Mouse (Mus musculus) liver, embryonic 16.5 days (tissue): ENCODE measurements around the gene Fam102b. TPM values are rescaled to one million over a fixed set of nuclear protein-coding genes. Genes with fewer than 3 reads are reported as not detected.

Source experiments
- ATAC-seq: fragments of 200-750 bp; cut with Nextera tagmentation; 2 replicates; pipeline ENCODE4 v1.8.0; 2017; ENCODE audit warnings: low read depth, mild to moderate bottlenecking, moderate number of reproducible peaks, moderate library complexity
- H3K27ac ChIP-seq: fragments of 300-500 bp; sonication (generic); 2 replicates; pipeline ENCODE4 v1.5.1; 2014; ENCODE audit warnings: mild to moderate bottlenecking, low read length
- H3K27me3 ChIP-seq: fragments of 300-500 bp; sonication (generic); 2 replicates; pipeline ENCODE4 v1.6.1; 2014; ENCODE audit warnings: low read depth, low read length, mixed read lengths; ENCODE audit not compliant: control insufficient read depth, insufficient read depth
- H3K36me3 ChIP-seq: fragments of 300-500 bp; sonication (generic); 2 replicates; pipeline ENCODE4 v1.6.1; 2014; ENCODE audit warnings: mild to moderate bottlenecking; ENCODE audit not compliant: control insufficient read depth, insufficient read depth
- H3K4me1 ChIP-seq: fragments of 300-500 bp; sonication (generic); 2 replicates; pipeline ENCODE4 v1.6.1; 2014; ENCODE audit warnings: low read depth, low read length, mixed read lengths; ENCODE audit not compliant: control insufficient read depth
- H3K4me2 ChIP-seq: fragments of 300-500 bp; sonication (generic); 2 replicates; pipeline ENCODE4 v1.6.1; 2014; ENCODE audit warnings: low read depth, low read length, mixed read lengths
- H3K4me3 ChIP-seq: fragments of 300-500 bp; sonication (generic); 2 replicates; pipeline ENCODE4 v1.5.1; 2014; ENCODE audit warnings: low read depth, mild to moderate bottlenecking, low read length
- H3K9ac ChIP-seq: fragments of 300-500 bp; sonication (generic); 2 replicates; pipeline ENCODE4 v1.6.1; 2014; ENCODE audit warnings: low read depth, low read length
- H3K9me3 ChIP-seq: fragments of 300-500 bp; sonication (generic); replicated peaks from 2 replicates; pipeline ENCODE4 v1.6.1; 2016; ENCODE audit warnings: low read length; ENCODE audit not compliant: control insufficient read depth
- WGBS: fragments of 180-500 bp; shearing (Covaris S2); extraction: QIAGEN DNeasy Blood & Tissue Kit; methylation state at CpG from one replicate; pipeline ENCODE4 v1.1.7; 2014; ENCODE audit not compliant: insufficient replicate concordance; 5-methylcytosine and 5-hydroxymethylcytosine counted together
- polyA plus RNA-seq: library from polyadenylated mRNA; unstranded; fragments of >200 nt; fragmentation: Nextera tagmentation; extraction: Ambion mirVana; gene quantifications from 2 replicates; pipeline ENCODE4 v1.2.1, GENCODE M21; 2015

Fam102b gene
- polyA plus RNA-seq, 1 experiment from 2014 or later = 0.92 TPM

- Histone ChIP-seq H3K4me2 (no peak overlapping the region), H3K27ac (no peak overlapping the region), H3K4me1 (no peaks in the 10 kb centered on the region), H3K9me3 (no peaks in the 10 kb centered on the region), H3K36me3 (no peaks in the 10 kb centered on the region), H3K9ac (no peak overlapping the region), H3K4me3 (no peak overlapping the region), H3K27me3 (no peaks in the 10 kb centered on the region)
- ATAC-seq = no peak
- 73% methylated on average over 15 of the region's 15 CpGs for WGBS
Measured at GRCm38 (mm10) chr3:108974920-108975485, 52.4 kb downstream of the Fam102b start.

DNA sequence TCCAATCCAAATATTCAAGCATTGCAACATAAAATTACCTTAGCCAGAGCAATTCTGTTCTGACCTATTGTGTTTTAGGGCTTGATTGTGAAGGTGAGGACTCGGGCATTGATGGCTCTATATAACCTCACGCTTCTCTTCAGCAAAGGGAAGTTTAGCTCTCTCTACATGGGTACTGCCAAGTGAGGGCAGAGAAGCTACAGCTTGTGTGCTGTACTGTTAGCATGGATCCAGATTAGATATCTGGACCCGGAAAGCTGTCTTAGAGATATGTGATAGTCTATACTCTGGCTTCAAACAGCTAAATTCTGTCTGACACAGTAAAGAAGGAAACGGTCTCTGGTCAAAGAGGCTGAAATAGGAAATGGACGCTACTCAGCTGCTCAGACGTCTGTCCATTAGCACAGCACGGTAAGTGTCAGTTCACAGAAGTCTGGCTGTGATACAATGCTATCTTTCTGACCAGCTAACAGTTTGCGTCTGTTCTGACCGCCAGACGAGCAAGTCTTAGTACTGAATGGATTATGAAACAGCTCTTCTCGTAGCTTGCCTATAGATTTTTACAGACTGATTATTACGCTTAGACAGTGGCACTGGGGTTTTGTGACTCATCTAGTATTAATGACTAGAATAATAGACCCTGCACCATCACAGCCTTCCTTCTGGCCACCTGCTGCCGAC, 53.3 kb downstream of the Fam102b start:
- H3K4me1 ChIP-seq = no peaks in the 10 kb centered on the region
- H3K4me2 ChIP-seq = 0 out of 2 replicates have a peak overlapping the region, but pooled peaks have one; percentile 6
- 33% methylated on average over 13 of the region's 13 CpGs for WGBS
- H3K36me3 ChIP-seq = no peaks in the 10 kb centered on the region
- no peaks in the 10 kb centered on the region for H3K27me3 ChIP-seq
- peak; percentile 55 for ATAC-seq
- no peaks in the 10 kb centered on the region for H3K9me3 ChIP-seq
- H3K4me3 ChIP-seq = no peak overlapping the region
- H3K27ac ChIP-seq = no peak overlapping the region
- no peak overlapping the region for H3K9ac ChIP-seq

DNA sequence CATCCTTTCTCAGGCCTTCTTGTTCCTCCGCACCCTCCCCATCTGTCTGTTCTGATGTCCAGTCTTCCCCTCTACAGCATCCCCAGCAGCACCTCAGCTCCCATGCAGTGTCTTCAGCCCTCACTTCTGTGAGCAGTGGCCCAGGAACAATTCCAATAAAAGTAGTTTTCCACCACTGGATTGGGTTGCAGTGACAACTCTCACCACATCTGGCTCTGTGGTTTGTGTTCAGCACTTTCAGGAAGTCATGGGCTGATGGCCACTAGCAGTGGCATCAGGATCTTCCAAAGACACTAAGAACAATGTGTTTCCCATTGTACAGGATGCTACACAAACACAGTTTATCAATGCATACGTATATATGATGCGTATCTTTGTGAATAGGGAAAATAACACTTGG, 61.4 kb downstream of the Fam102b start:
- ATAC-seq = no peak
- H3K36me3 ChIP-seq = no peaks in the 10 kb centered on the region
- no peak overlapping the region for H3K4me3 ChIP-seq
- H3K27me3 ChIP-seq = no peaks in the 10 kb centered on the region
- no peaks in the 10 kb centered on the region for H3K9me3 ChIP-seq
- no peak overlapping the region for H3K27ac ChIP-seq
- no peak overlapping the region for H3K9ac ChIP-seq
- no peak overlapping the region for H3K4me2 ChIP-seq
- H3K4me1 ChIP-seq = no peaks in the 10 kb centered on the region
- 59% methylated on average over 3 of the region's 3 CpGs for WGBS

GRCm38 (mm10) chr3:108964361-108965044, 62.9 kb downstream of the Fam102b start:
- H3K27me3 ChIP-seq = no peaks in the 10 kb centered on the region
- no peak overlapping the region for H3K4me2 ChIP-seq
- 79% methylated on average over 7 of the region's 7 CpGs for WGBS
- H3K9ac ChIP-seq = no peak overlapping the region
- H3K9me3 ChIP-seq = no peaks in the 10 kb centered on the region
- no peak overlapping the region for H3K27ac ChIP-seq
- no peaks in the 10 kb centered on the region for H3K4me1 ChIP-seq
- H3K36me3 ChIP-seq = no peaks in the 10 kb centered on the region
- ATAC-seq = no peak
- no peak overlapping the region for H3K4me3 ChIP-seq

DNA sequence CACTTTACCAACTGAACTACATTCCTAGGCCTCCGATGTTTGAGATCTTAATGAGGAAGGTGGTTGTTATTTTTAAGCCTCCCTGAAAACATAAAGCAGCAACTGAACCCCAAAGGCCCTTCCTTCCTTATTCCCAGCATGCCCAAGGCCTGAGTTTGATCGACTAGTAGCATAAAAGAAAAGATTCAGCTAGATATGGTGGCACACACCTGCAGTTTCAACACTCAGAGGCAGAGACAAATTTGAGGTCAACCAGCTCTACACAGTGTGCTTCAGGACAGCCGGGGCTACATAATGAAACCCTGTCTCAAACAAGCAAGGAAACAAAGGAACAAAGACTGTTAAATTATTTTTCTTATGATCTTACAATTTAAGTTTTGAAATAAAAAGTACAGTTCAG, 63.6 kb downstream of the Fam102b start:
- H3K4me1 ChIP-seq = no peaks in the 10 kb centered on the region
- WGBS = 53% methylated on average over 3 of the region's 3 CpGs
- no peak overlapping the region for H3K4me3 ChIP-seq
- no peaks in the 10 kb centered on the region for H3K36me3 ChIP-seq
- no peak overlapping the region for H3K27ac ChIP-seq
- H3K9ac ChIP-seq = no peak overlapping the region
- H3K9me3 ChIP-seq = no peaks in the 10 kb centered on the region
- ATAC-seq = no peak
- H3K27me3 ChIP-seq = no peaks in the 10 kb centered on the region
- H3K4me2 ChIP-seq = no peak overlapping the region

- Histone ChIP-seq H3K27ac (no peak overlapping the region), H3K4me2 (no peak overlapping the region), H3K4me3 (no peak overlapping the region), H3K27me3 (no peaks in the 10 kb centered on the region), H3K9ac (no peak overlapping the region), H3K9me3 (no peaks in the 10 kb centered on the region), H3K4me1 (no peaks in the 10 kb centered on the region), H3K36me3 (no peaks in the 10 kb centered on the region)
- no peak for ATAC-seq
- 71% methylated on average over 3 of the region's 3 CpGs for WGBS
Measured at GRCm38 (mm10) chr3:108963278-108963677, 64.1 kb downstream of the Fam102b start.

DNA sequence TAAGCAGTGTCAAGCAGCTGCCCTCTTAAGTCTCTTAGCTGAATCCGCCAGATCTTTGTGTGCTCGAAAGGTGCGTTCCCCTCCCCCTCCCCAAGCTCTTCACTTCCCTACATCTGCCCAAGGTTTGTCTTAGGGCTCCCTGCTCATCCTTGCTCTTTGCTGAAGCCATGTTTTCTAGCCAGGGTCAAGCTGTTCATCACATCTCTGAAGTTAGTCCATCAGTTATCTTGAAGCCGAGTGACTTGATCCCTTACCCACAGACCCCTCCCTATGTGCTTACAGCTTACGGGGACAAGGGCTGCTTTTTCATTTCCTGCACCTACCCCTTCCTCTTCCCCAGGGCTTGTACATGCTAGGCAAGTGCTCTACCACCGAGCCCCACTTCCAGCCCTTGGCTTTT, 65.8 kb downstream of the Fam102b start:
- H3K4me2 ChIP-seq = no peak overlapping the region
- no peaks in the 10 kb centered on the region for H3K4me1 ChIP-seq
- H3K27me3 ChIP-seq = no peaks in the 10 kb centered on the region
- ATAC-seq = no peak
- 26% methylated on average over 6 of the region's 6 CpGs for WGBS
- no peak overlapping the region for H3K4me3 ChIP-seq
- no peak overlapping the region for H3K9ac ChIP-seq
- no peaks in the 10 kb centered on the region for H3K36me3 ChIP-seq
- no peaks in the 10 kb centered on the region for H3K9me3 ChIP-seq
- no peak overlapping the region for H3K27ac ChIP-seq

DNA sequence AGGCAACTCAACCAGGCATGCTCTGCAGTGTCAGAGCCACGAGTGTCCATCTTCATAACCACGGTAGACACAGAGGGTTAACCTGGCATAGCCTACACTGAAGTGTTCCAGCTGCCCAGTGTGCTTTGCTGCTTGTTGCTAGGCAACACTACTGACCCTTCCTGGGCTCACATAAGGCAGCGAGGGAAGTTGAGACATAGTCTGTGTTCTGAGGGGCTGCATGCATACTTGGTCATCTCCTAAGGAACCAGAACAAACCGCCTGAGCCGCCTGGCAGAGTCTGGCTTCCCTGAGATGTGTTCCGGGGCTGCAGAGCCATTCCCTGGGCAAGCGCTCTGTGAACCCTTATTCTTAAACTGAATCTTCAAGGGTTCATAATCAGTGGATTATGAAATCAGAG, 66.2 kb downstream of the Fam102b start:
- no peak for ATAC-seq
- H3K9me3 ChIP-seq = no peaks in the 10 kb centered on the region
- H3K36me3 ChIP-seq = no peaks in the 10 kb centered on the region
- no peak overlapping the region for H3K9ac ChIP-seq
- no peak overlapping the region for H3K27ac ChIP-seq
- no peak overlapping the region for H3K4me2 ChIP-seq
- no peak overlapping the region for H3K4me3 ChIP-seq
- H3K4me1 ChIP-seq = no peaks in the 10 kb centered on the region
- no peaks in the 10 kb centered on the region for H3K27me3 ChIP-seq
- WGBS = 54% methylated on average over 7 of the region's 7 CpGs

GRCm38 (mm10) chr3:108959680-108960295, 67.6 kb downstream of the Fam102b start:
- Histone ChIP-seq H3K9ac (no peak overlapping the region), H3K9me3 (no peaks in the 10 kb centered on the region), H3K4me3 (no peak overlapping the region), H3K4me2 (no peak overlapping the region), H3K36me3 (no peaks in the 10 kb centered on the region), H3K4me1 (no peaks in the 10 kb centered on the region), H3K27ac (no peak overlapping the region), H3K27me3 (no peaks in the 10 kb centered on the region)
- WGBS = 62% methylated on average over 13 of the region's 13 CpGs
- ATAC-seq = no peak
